Mouse (Mus musculus) MEL (cell line): ENCODE measurements around the gene Pi4k2a. TPM values are rescaled to one million over a fixed set of nuclear protein-coding genes. Genes with fewer than 3 reads are reported as not detected.

Experiments
- DNase-seq: peaks from one replicate; pipeline ENCODE4 v3.0.0; 2011; ENCODE audit warnings: low read depth, low spot score
- H3K27ac ChIP-seq: 2 replicates; pipeline ENCODE4 v1.5.1; 2012; ENCODE audit warnings: low read depth, mild to moderate bottlenecking, control low read depth, low read length, moderate library complexity; ENCODE audit not compliant: control insufficient read depth
- H3K27me3 ChIP-seq, 2 experiments: fragments of 150-350 bp in 1 of 2; sonication (generic) in 1 of 2; 2 replicates each; pipeline ENCODE4 v1.6.1; 2012; ENCODE audit warnings: low read length in 2 of 2, mild to moderate bottlenecking in 2 of 2, improper control_type of control experiment in 1 of 2, moderate library complexity in 1 of 2; ENCODE audit not compliant: insufficient read depth in 2 of 2, control insufficient read depth in 1 of 2
- H3K36me3 ChIP-seq, 2 experiments: 2 replicates each; pipeline ENCODE4 v1.6.1; 2012 to 2014; ENCODE audit warnings: low read length in 2 of 2, improper control_type of control experiment in 1 of 2, inconsistent platforms in 1 of 2, mild to moderate bottlenecking in 1 of 2; ENCODE audit not compliant: insufficient read depth in 2 of 2, control insufficient read depth in 1 of 2
- H3K4me1 ChIP-seq, 2 experiments: fragments of 150-350 bp in 1 of 2; sonication (generic) in 1 of 2; 2 replicates each; pipeline ENCODE4 v1.6.1; 2012; ENCODE audit warnings: low read length in 2 of 2, improper control_type of control experiment in 1 of 2, mild to moderate bottlenecking in 1 of 2; ENCODE audit not compliant: insufficient read depth in 2 of 2, control insufficient read depth in 1 of 2
- H3K4me3 ChIP-seq, 2 experiments: fragments of 150-350 bp in 1 of 2; sonication (generic) in 1 of 2; 2 replicates each; pipeline ENCODE4 v1.5.1; 2012; ENCODE audit warnings: low read depth in 2 of 2, low read length in 2 of 2, mild to moderate bottlenecking in 2 of 2, moderate library complexity in 2 of 2, control low read depth in 1 of 2, improper control_type of control experiment in 1 of 2; ENCODE audit not compliant: control insufficient read depth in 1 of 2, insufficient read depth in 1 of 2
- H3K79me2 ChIP-seq: 2 replicates; pipeline ENCODE4 v1.6.1; 2012; ENCODE audit warnings: mild to moderate bottlenecking, low read length, moderate library complexity; ENCODE audit not compliant: control insufficient read depth, poor library complexity, insufficient read depth
- H3K9ac ChIP-seq: 2 replicates; pipeline ENCODE4 v1.6.1; 2012; ENCODE audit warnings: low read depth, mild to moderate bottlenecking, control low read depth, low read length, moderate library complexity; ENCODE audit not compliant: control insufficient read depth, poor library complexity, severe bottlenecking
- H3K9me3 ChIP-seq: fragments of 150-350 bp; sonication (generic); replicated peaks from 2 replicates; pipeline ENCODE4 v1.6.1; 2012; ENCODE audit warnings: mild to moderate bottlenecking, low read length, improper control_type of control experiment, moderate library complexity; ENCODE audit not compliant: insufficient read depth
- CHD1 ChIP-seq: IDR thresholded peaks from 2 replicates; pipeline ENCODE4 v1.6.1; 2012; ENCODE audit warnings: low read depth, mild to moderate bottlenecking, inconsistent platforms, low read length, improper control_type of control experiment
- CHD2 ChIP-seq: IDR thresholded peaks from 2 replicates; pipeline ENCODE4 v1.6.1; 2011; ENCODE audit warnings: low read length, improper control_type of control experiment
- CTCF ChIP-seq, 3 experiments: IDR thresholded peaks in 2 of 3; conservative IDR thresholded peaks in 1 of 3; 2 replicates each; pipeline ENCODE4 v1.5.1; 2011 to 2012; ENCODE audit warnings: low read length in 3 of 3, low read depth in 2 of 3, mild to moderate bottlenecking in 2 of 3, improper control_type of control experiment in 1 of 3, inconsistent platforms in 1 of 3, mixed read lengths in 1 of 3, moderate library complexity in 1 of 3; ENCODE audit not compliant: control insufficient read depth in 1 of 3, insufficient read depth in 1 of 3, poor library complexity in 1 of 3, severe bottlenecking in 1 of 3
- EP300 ChIP-seq, 2 experiments: IDR thresholded peaks; 2 replicates each; pipeline ENCODE4 v1.6.1; 2011; ENCODE audit warnings: improper control_type of control experiment in 2 of 2, low read length in 2 of 2, low read depth in 1 of 2, mild to moderate bottlenecking in 1 of 2
- ETS1 ChIP-seq: IDR thresholded peaks from 2 replicates; pipeline ENCODE4 v1.6.1; 2012; ENCODE audit warnings: low read depth, mild to moderate bottlenecking, inconsistent platforms, low read length, improper control_type of control experiment, moderate library complexity
- GABPA ChIP-seq: IDR thresholded peaks from 2 replicates; pipeline ENCODE4 v1.6.1; 2012; ENCODE audit warnings: low read depth, mild to moderate bottlenecking, inconsistent platforms, low read length, improper control_type of control experiment, moderate library complexity
- GATA1 ChIP-seq: IDR thresholded peaks from 2 replicates; pipeline ENCODE4 v1.6.1; 2011; ENCODE audit warnings: low read depth, low read length, improper control_type of control experiment
- JUND ChIP-seq: IDR thresholded peaks from 2 replicates; pipeline ENCODE4 v1.6.1; 2011; ENCODE audit warnings: low read depth, mild to moderate bottlenecking, improper control_type of control experiment, low read length
- MAFK ChIP-seq: IDR thresholded peaks from 2 replicates; pipeline ENCODE4 v1.6.1; 2011; ENCODE audit warnings: low read depth, mild to moderate bottlenecking, low read length, improper control_type of control experiment, borderline replicate concordance
- MAX ChIP-seq: IDR thresholded peaks from 2 replicates; pipeline ENCODE4 v1.6.1; 2011; ENCODE audit warnings: low read length, improper control_type of control experiment
- MAZ ChIP-seq: IDR thresholded peaks from 2 replicates; pipeline ENCODE4 v1.6.1; 2012; ENCODE audit warnings: low read depth, mild to moderate bottlenecking, inconsistent platforms, low read length, improper control_type of control experiment
- MXI1 ChIP-seq: IDR thresholded peaks from 2 replicates; pipeline ENCODE4 v1.6.1; 2011; ENCODE audit warnings: mild to moderate bottlenecking, low read depth, low read length, improper control_type of control experiment
- MYB ChIP-seq: IDR thresholded peaks from 2 replicates; pipeline ENCODE4 v1.6.1; 2011; ENCODE audit warnings: mild to moderate bottlenecking, low read depth, low read length, improper control_type of control experiment
- NELFE ChIP-seq: IDR thresholded peaks from 2 replicates; pipeline ENCODE4 v1.6.1; 2011; ENCODE audit warnings: low read depth, low read length, improper control_type of control experiment
- NRF1 ChIP-seq: IDR thresholded peaks from 2 replicates; pipeline ENCODE4 v1.6.1; 2014; ENCODE audit warnings: low read depth, mild to moderate bottlenecking, inconsistent platforms, low read length, improper control_type of control experiment, moderate library complexity; ENCODE audit not compliant: poor library complexity, insufficient read depth, severe bottlenecking
- POLR2AphosphoS2 ChIP-seq: IDR thresholded peaks from 2 replicates; pipeline ENCODE4 v1.6.1; 2011; ENCODE audit warnings: low read length, improper control_type of control experiment
- RCOR1 ChIP-seq: IDR thresholded peaks from 2 replicates; pipeline ENCODE4 v1.6.1; 2012; ENCODE audit warnings: low read depth, mild to moderate bottlenecking, inconsistent platforms, low read length, improper control_type of control experiment
- SMC3 ChIP-seq: IDR thresholded peaks from 2 replicates; pipeline ENCODE4 v1.6.1; 2011; ENCODE audit warnings: low read depth, low read length, improper control_type of control experiment
- TAL1 ChIP-seq: IDR thresholded peaks from 2 replicates; pipeline ENCODE4 v1.6.1; 2012; ENCODE audit warnings: mild to moderate bottlenecking, inconsistent platforms, low read length, moderate library complexity, mixed read lengths
- TCF12 ChIP-seq: IDR thresholded peaks from 2 replicates; pipeline ENCODE4 v1.6.1; 2014; ENCODE audit warnings: low read depth, mild to moderate bottlenecking, inconsistent platforms, low read length, improper control_type of control experiment, moderate library complexity
- UBTF ChIP-seq: IDR thresholded peaks from 2 replicates; pipeline ENCODE4 v1.6.1; 2012; ENCODE audit warnings: low read depth, mild to moderate bottlenecking, inconsistent platforms, low read length, improper control_type of control experiment, moderate library complexity, borderline replicate concordance; ENCODE audit not compliant: insufficient read depth
- USF2 ChIP-seq, 2 experiments: IDR thresholded peaks; 2 replicates each; pipeline ENCODE4 v1.6.1; 2011 to 2012; ENCODE audit warnings: improper control_type of control experiment in 2 of 2, low read length in 2 of 2, borderline replicate concordance in 1 of 2, inconsistent platforms in 1 of 2, low read depth in 1 of 2, mild to moderate bottlenecking in 1 of 2; ENCODE audit not compliant: insufficient read depth in 1 of 2
- ZC3H11A ChIP-seq: IDR thresholded peaks from 2 replicates; pipeline ENCODE4 v1.6.1; 2012; ENCODE audit warnings: low read depth, mild to moderate bottlenecking, inconsistent platforms, low read length, improper control_type of control experiment
- ZMIZ1 ChIP-seq: IDR thresholded peaks from 2 replicates; pipeline ENCODE4 v1.6.1; 2012; ENCODE audit warnings: low read depth, mild to moderate bottlenecking, inconsistent platforms, low read length, improper control_type of control experiment, moderate library complexity
- polyA plus RNA-seq, 2 experiments: library from polyadenylated mRNA; stranded (reverse) in 1 of 2; unstranded in 1 of 2; fragments of >175 nt in 1 of 2; fragments of >200 nt in 1 of 2; gene quantifications; 2 replicates each; pipeline versions ENCODE4 v1.2.1 to v1.2.4; 2012; ENCODE audit warnings: low replicate concordance in 2 of 2, low read depth in 1 of 2; ENCODE audit not compliant: insufficient read length in 2 of 2, insufficient read depth in 1 of 2, missing spikeins in 1 of 2
- total RNA-seq: library from RNA; depleted of rRNA; stranded (reverse); fragments of 300-350 nt; gene quantifications from 2 replicates; pipeline ENCODE4 v1.2.3, GENCODE M21; 2012

Gene Pi4k2a
- total and polyA plus RNA-seq, 3 experiments, result 10.2 to 30.3 TPM; not detected in 1

GRCm38 (mm10) chr19:42051948-42052347 lies 38.3 kb upstream of the Pi4k2a start, which contains the start of gene 4933411K16Rik:
TSS of gene 4933411K16Rik (plus strand) at chr19:42052248.
- Histone ChIP-seq H3K9ac (no peak within 1 kb of the TSS), H3K9me3 (no peaks in the 10 kb centered on the region), H3K27me3 (peaks cover 7 to 18% of the 10 kb centered on the region in 2 experiments), H3K79me2 (no peaks in the 10 kb centered on the region), H3K27ac (no peak within 1 kb of the TSS), H3K36me3 (no peaks in the 10 kb centered on the region), H3K4me1 (no peaks in the 10 kb centered on the region), H3K4me3 (no peak within 1 kb of the TSS)
- TF ChIP-seq MAX (no peak), GABPA (no peak), TAL1 (no peak), USF2 (IDR thresholded peaks at IDR 0.05; ENCODE audit: borderline replicate concordance in 1 of 2, insufficient read depth in 1 of 2, low read depth in 1 of 2, low read length in 2 of 2) (no peak), SMC3 (no peak), ETS1 (no peak), MXI1 (no peak), CHD2 (no peak), TCF12 (no peak), GATA1 (no peak), ZMIZ1 (no peak), MAZ (no peak), CTCF (IDR thresholded peaks at IDR 0.05 in 2 of 3, conservative IDR thresholded peaks at IDR 0.05 in 1 of 3; ENCODE audit: control insufficient read depth in 1 of 3, insufficient read depth in 1 of 3, low read depth in 2 of 3, low read length in 3 of 3, poor library complexity in 1 of 3, severe bottlenecking in 1 of 3) (no peak), JUND (no peak), ZC3H11A (no peak)
- DNase-seq, result no peak

GRCm38 (mm10) chr19:42054255-42054654 lies 36.0 kb upstream of the Pi4k2a start:
- Histone ChIP-seq H3K27me3 (peaks cover 12 to 24% of the 10 kb centered on the region in 2 experiments), H3K79me2 (no peaks in the 10 kb centered on the region), H3K9ac (no peak overlapping the region), H3K4me1 (no peaks in the 10 kb centered on the region), H3K4me3 (no peak overlapping the region), H3K36me3 (no peaks in the 10 kb centered on the region), H3K27ac (no peak overlapping the region), H3K9me3 (no peaks in the 10 kb centered on the region)
- peak; percentile 20 for DNase-seq
- TF ChIP-seq ZC3H11A (no peak), NELFE (no peak), CHD1 (no peak), CTCF (IDR thresholded peaks at IDR 0.05 in 2 of 3, conservative IDR thresholded peaks at IDR 0.05 in 1 of 3; ENCODE audit: control insufficient read depth in 1 of 3, insufficient read depth in 1 of 3, low read depth in 2 of 3, low read length in 3 of 3, poor library complexity in 1 of 3, severe bottlenecking in 1 of 3) (no peak), NRF1 (no peak), MAFK (no peak), RCOR1 (no peak), UBTF (no peak), USF2 (IDR thresholded peaks at IDR 0.05; ENCODE audit: borderline replicate concordance in 1 of 2, insufficient read depth in 1 of 2, low read depth in 1 of 2, low read length in 2 of 2) (no peak), EP300 (IDR thresholded peaks at IDR 0.05; ENCODE audit: low read depth in 1 of 2, low read length in 2 of 2) (no peak), MYB (no peak), POLR2AphosphoS2 (no peak), CHD2 (no peak)
